Mouse (Mus musculus) CH12.LX (cell line): Measurements from ENCODE around the gene Ap1m1.

Source experiments
- CTCF ChIP-seq, 2 experiments: IDR thresholded peaks in 1 of 2; conservative IDR thresholded peaks in 1 of 2; 2 replicates each; pipeline ENCODE4 v1.5.1; 2011 to 2012; ENCODE audit warnings: low read depth in 2 of 2, low read length in 2 of 2, improper control_type of control experiment in 1 of 2, inconsistent platforms in 1 of 2, mild to moderate bottlenecking in 1 of 2, moderate library complexity in 1 of 2
- POLR2A ChIP-seq: IDR thresholded peaks from 2 replicates; pipeline ENCODE4 v1.6.1; 2011; ENCODE audit warnings: low read depth, mild to moderate bottlenecking, improper control_type of control experiment, low read length
- TBP ChIP-seq: conservative IDR thresholded peaks from 2 replicates; pipeline ENCODE4 v1.6.1; 2011; ENCODE audit warnings: low read depth, low read length, improper control_type of control experiment

GRCm38 (mm10) chr8:72302986-72303612 lies 63.3 kb downstream of the Ap1m1 start:
- no peak for TF ChIP-seq CTCF (conservative IDR thresholded peaks at IDR 0.05 in 1 of 2, IDR thresholded peaks at IDR 0.05 in 1 of 2; ENCODE audit: low read depth in 2 of 2, low read length in 2 of 2)
- TF ChIP-seq TBP: no peak
- no peak for TF ChIP-seq POLR2A
